Mouse (Mus musculus): ENCODE results near the gene Hacd4.

Hacd4 gene

GRCm38 (mm10) chr4:88438326-88438989, at the start of gene Hacd4:
Gene Hacd4, minus strand, starts transcription at chr4:88438928.
- DNase-seq (ENCODE audit: low spot score) = peak; percentile 81

- DNase-seq (ENCODE audit: low spot score) = no peak
Observed at GRCm38 (mm10) chr4:88488107-88488506, 49.4 kb upstream of the Hacd4 start.

- DNase-seq (ENCODE audit: low spot score) = no peak
Observed at GRCm38 (mm10) chr4:88480130-88480529, 41.4 kb upstream of the Hacd4 start.

- no peak for DNase-seq (ENCODE audit: low spot score)
Observed at GRCm38 (mm10) chr4:88478809-88479186, 40.1 kb upstream of the Hacd4 start.

GRCm38 (mm10) chr4:88478177-88478808, 39.6 kb upstream of the Hacd4 start:
- DNase-seq (ENCODE audit: low spot score) = no peak

GRCm38 (mm10) chr4:88476511-88477210, 37.9 kb upstream of the Hacd4 start:
- no peak for DNase-seq (ENCODE audit: low spot score)

GRCm38 (mm10) chr4:88476084-88476483, 37.4 kb upstream of the Hacd4 start:
- no peak for DNase-seq (ENCODE audit: low spot score)

GRCm38 (mm10) chr4:88471528-88471927, 32.8 kb upstream of the Hacd4 start:
- DNase-seq (ENCODE audit: low spot score) = no peak

- DNase-seq (ENCODE audit: low spot score) = no peak
Observed at GRCm38 (mm10) chr4:88464574-88464973, 25.8 kb upstream of the Hacd4 start.

GRCm38 (mm10) chr4:88462981-88463646, 24.4 kb upstream of the Hacd4 start:
- no peak for DNase-seq (ENCODE audit: low spot score)

GRCm38 (mm10) chr4:88462501-88462900, 23.8 kb upstream of the Hacd4 start:
- DNase-seq (ENCODE audit: low spot score) = no peak

- DNase-seq (ENCODE audit: low spot score) = no peak
Observed at GRCm38 (mm10) chr4:88461315-88461714, 22.6 kb upstream of the Hacd4 start.

GRCm38 (mm10) chr4:88458673-88459072, 19.9 kb upstream of the Hacd4 start:
- DNase-seq (ENCODE audit: low spot score) = no peak

- DNase-seq (ENCODE audit: low spot score) = no peak
Observed at GRCm38 (mm10) chr4:88458093-88458492, 19.4 kb upstream of the Hacd4 start.

GRCm38 (mm10) chr4:88450087-88450765, 11.5 kb upstream of the Hacd4 start:
- DNase-seq (ENCODE audit: low spot score) = no peak

GRCm38 (mm10) chr4:88448976-88449375, 10.2 kb upstream of the Hacd4 start:
- DNase-seq (ENCODE audit: low spot score) = no peak

GRCm38 (mm10) chr4:88440814-88441213, 2.1 kb upstream of the Hacd4 start:
- DNase-seq (ENCODE audit: low spot score) = no peak

GRCm38 (mm10) chr4:88439669-88440123, 968 bp upstream of the Hacd4 start:
- no peak for DNase-seq (ENCODE audit: low spot score)

GRCm38 (mm10) chr4:88438990-88439329, 232 bp upstream of the Hacd4 start:
- no peak for DNase-seq (ENCODE audit: low spot score)

- no peak for DNase-seq (ENCODE audit: low spot score)
Observed at GRCm38 (mm10) chr4:88437917-88438316, 811 bp downstream of the Hacd4 start.

GRCm38 (mm10) chr4:88437166-88437565, 1.6 kb downstream of the Hacd4 start:
- DNase-seq (ENCODE audit: low spot score) = no peak

- DNase-seq (ENCODE audit: low spot score) = no peak
Observed at GRCm38 (mm10) chr4:88436593-88437165, 2.0 kb downstream of the Hacd4 start.

Measured in embryo, embryonic 10 days (tissue).